Mouse (Mus musculus): ENCODE results near the gene Iqgap1. TPM values are rescaled to one million over a fixed set of nuclear protein-coding genes. Genes with fewer than 3 reads are reported as not detected.

Iqgap1 gene
- polyA plus RNA-seq, 1 experiment from 2014 or later, result 92.3 TPM

GRCm38 (mm10) chr7:80689221-80689591, 136.6 kb downstream of the Iqgap1 start:
- H3K4me3 ChIP-seq (ENCODE audit: low read depth, low read length), result peak overlapping the region; percentile 85
- H3K27ac ChIP-seq (ENCODE audit: low read depth), result peak overlapping the region; percentile 96
- no peaks in the 10 kb centered on the region for H3K36me3 ChIP-seq (ENCODE audit: insufficient read depth)
- H3K9me3 ChIP-seq (ENCODE audit: low read depth, low read length), result no peaks in the 10 kb centered on the region
- WGBS, result 23% methylated on average over 10 of the region's 10 CpGs
- no peak for TF ChIP-seq CTCF (IDR thresholded peaks at IDR 0.05; ENCODE audit: low read depth)
- no peaks in the 10 kb centered on the region for H3K27me3 ChIP-seq (ENCODE audit: insufficient read depth, low read length)
- DNase-seq, result no peak
- H3K4me1 ChIP-seq (ENCODE audit: insufficient read depth), result no peaks in the 10 kb centered on the region
- H3K4me2 ChIP-seq, result peak overlapping the region; percentile 76
- ATAC-seq (ENCODE audit: insufficient read depth), result no peak
- peak overlapping the region; percentile 94 for H3K9ac ChIP-seq

- DNase-seq (peak; percentile 86), ATAC-seq (ENCODE audit: insufficient read depth) (peak; percentile 88)
- TF ChIP-seq CTCF (IDR thresholded peaks at IDR 0.05; ENCODE audit: low read depth), result no peak
- Histone ChIP-seq H3K36me3 (ENCODE audit: insufficient read depth) (no peaks in the 10 kb centered on the region), H3K27me3 (ENCODE audit: insufficient read depth, low read length) (no peaks in the 10 kb centered on the region), H3K9ac (peak within 1 kb of the TSS; percentile 94), H3K9me3 (ENCODE audit: low read depth, low read length) (no peaks in the 10 kb centered on the region), H3K4me1 (ENCODE audit: insufficient read depth) (no peaks in the 10 kb centered on the region), H3K4me2 (peak within 1 kb of the TSS; percentile 76), H3K27ac (ENCODE audit: low read depth) (peak within 1 kb of the TSS; percentile 96), H3K4me3 (ENCODE audit: low read depth, low read length) (peak within 1 kb of the TSS; percentile 85)
- WGBS, result under 1% methylated on average over 73 of the region's 83 CpGs
Measured at GRCm38 (mm10) chr7:80688556-80689220, 137.1 kb downstream of the Iqgap1 start, which contains the start of gene Crtc3. Gene Crtc3, minus strand, starts transcription at chr7:80688877.

GRCm38 (mm10) chr7:80687721-80688555, 137.8 kb downstream of the Iqgap1 start:
- no peaks in the 10 kb centered on the region for H3K36me3 ChIP-seq (ENCODE audit: insufficient read depth)
- H3K9me3 ChIP-seq (ENCODE audit: low read depth, low read length), result no peaks in the 10 kb centered on the region
- peak; percentile 67 for ATAC-seq (ENCODE audit: insufficient read depth)
- WGBS, result under 1% methylated on average over 68 of the region's 69 CpGs
- H3K27me3 ChIP-seq (ENCODE audit: insufficient read depth, low read length), result no peaks in the 10 kb centered on the region
- H3K4me2 ChIP-seq, result peak overlapping the region; percentile 76
- peak; percentile 76 for DNase-seq
- peak overlapping the region; percentile 94 for H3K9ac ChIP-seq
- peak overlapping the region; percentile 96 for H3K27ac ChIP-seq (ENCODE audit: low read depth)
- no peaks in the 10 kb centered on the region for H3K4me1 ChIP-seq (ENCODE audit: insufficient read depth)
- H3K4me3 ChIP-seq (ENCODE audit: low read depth, low read length), result peak overlapping the region; percentile 85
- TF ChIP-seq CTCF (IDR thresholded peaks at IDR 0.05; ENCODE audit: low read depth), result peak; percentile 39

GRCm38 (mm10) chr7:80685639-80686038, 140.1 kb downstream of the Iqgap1 start:
- DNase-seq, result no peak
- Histone ChIP-seq H3K4me3 (ENCODE audit: low read depth, low read length) (no peak overlapping the region), H3K4me2 (no peak overlapping the region), H3K9me3 (ENCODE audit: low read depth, low read length) (no peaks in the 10 kb centered on the region), H3K27ac (ENCODE audit: low read depth) (no peak overlapping the region), H3K4me1 (ENCODE audit: insufficient read depth) (no peaks in the 10 kb centered on the region), H3K9ac (no peak overlapping the region), H3K27me3 (ENCODE audit: insufficient read depth, low read length) (no peaks in the 10 kb centered on the region), H3K36me3 (ENCODE audit: insufficient read depth) (no peaks in the 10 kb centered on the region)
- no peak for TF ChIP-seq CTCF (IDR thresholded peaks at IDR 0.05; ENCODE audit: low read depth)
- WGBS, result 74% methylated on average over 5 of the region's 5 CpGs
- no peak for ATAC-seq (ENCODE audit: insufficient read depth)

- H3K9ac ChIP-seq, result no peak overlapping the region
- ATAC-seq (ENCODE audit: insufficient read depth) (no peak), DNase-seq (no peak)
- H3K4me3 ChIP-seq (ENCODE audit: low read depth, low read length), result no peak overlapping the region
- no peaks in the 10 kb centered on the region for H3K27me3 ChIP-seq (ENCODE audit: insufficient read depth, low read length)
- no peak overlapping the region for H3K4me2 ChIP-seq
- no peaks in the 10 kb centered on the region for H3K9me3 ChIP-seq (ENCODE audit: low read depth, low read length)
- no peaks in the 10 kb centered on the region for H3K36me3 ChIP-seq (ENCODE audit: insufficient read depth)
- WGBS, result 35% methylated on average over 1 of the region's 1 CpGs
- peaks cover 3% of the 10 kb centered on the region; the same call in 1 of the 2 replicates for H3K4me1 ChIP-seq (ENCODE audit: insufficient read depth)
- TF ChIP-seq CTCF (IDR thresholded peaks at IDR 0.05; ENCODE audit: low read depth), result no peak
- H3K27ac ChIP-seq (ENCODE audit: low read depth), result no peak overlapping the region
Measured at GRCm38 (mm10) chr7:80682630-80683029, 143.1 kb downstream of the Iqgap1 start.

- ATAC-seq (ENCODE audit: insufficient read depth) (peak; percentile 58; the same call in 1 of the 2 replicates), DNase-seq (peak; percentile 41)
- Histone ChIP-seq H3K27ac (ENCODE audit: low read depth) (no peak overlapping the region), H3K27me3 (ENCODE audit: insufficient read depth, low read length) (no peaks in the 10 kb centered on the region), H3K36me3 (ENCODE audit: insufficient read depth) (peaks cover 12% of the 10 kb centered on the region; the same call in 1 of the 2 replicates), H3K4me1 (ENCODE audit: insufficient read depth) (peaks cover 3% of the 10 kb centered on the region; the same call in 1 of the 2 replicates), H3K4me3 (ENCODE audit: low read depth, low read length) (no peak overlapping the region), H3K9ac (no peak overlapping the region; the same call in 1 of the 2 replicates), H3K9me3 (ENCODE audit: low read depth, low read length) (no peaks in the 10 kb centered on the region), H3K4me2 (no peak overlapping the region)
- WGBS, result 20% methylated on average over 12 of the region's 12 CpGs
- no peak for TF ChIP-seq CTCF (IDR thresholded peaks at IDR 0.05; ENCODE audit: low read depth)
Measured at GRCm38 (mm10) chr7:80680218-80680847, 145.4 kb downstream of the Iqgap1 start.
